Mouse (Mus musculus) ovary, postnatal 36 days (tissue): ENCODE measurements around the gene Rpl10.

ENCODE experiments used
- DNase-seq: peaks from one replicate; pipeline ENCODE4 v3.0.0; 2022; ENCODE audit warnings: low spot score, mixed read lengths

Rpl10 gene

DNA sequence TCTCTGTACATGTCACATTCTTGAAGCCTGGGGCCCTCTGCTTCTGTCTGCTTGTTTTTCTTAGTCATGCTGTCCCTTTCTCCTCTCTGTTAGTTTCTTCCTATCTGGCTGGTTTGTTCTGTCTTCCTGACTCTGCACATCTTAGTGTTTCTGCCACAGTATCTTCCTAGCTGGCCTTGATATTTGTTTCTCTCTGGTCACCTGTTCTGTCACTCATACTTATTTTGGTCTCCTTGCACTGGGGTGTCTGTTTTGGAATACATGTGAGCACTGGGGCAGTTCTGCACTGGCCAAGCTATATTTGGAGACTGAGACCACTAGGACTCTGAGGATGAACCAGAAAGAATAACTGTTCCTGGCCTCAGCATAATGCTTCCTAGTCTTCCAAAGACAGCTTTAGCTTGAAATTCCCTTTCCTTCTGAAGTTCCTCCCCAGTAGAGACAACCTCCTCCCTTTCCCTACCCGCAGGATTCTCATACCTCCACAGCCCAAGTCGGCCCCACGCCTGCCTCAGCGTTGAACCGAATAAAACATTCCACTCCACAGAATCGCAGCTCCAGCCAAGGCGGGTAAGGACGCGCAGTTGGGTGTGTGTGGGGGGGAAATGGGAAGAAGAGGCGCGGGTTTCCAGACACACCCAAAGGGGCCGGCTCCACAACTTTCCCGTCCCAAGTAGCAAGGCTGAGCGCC is 10.6 kb downstream of the Rpl10 start:
- DNase-seq: no peak

DNA sequence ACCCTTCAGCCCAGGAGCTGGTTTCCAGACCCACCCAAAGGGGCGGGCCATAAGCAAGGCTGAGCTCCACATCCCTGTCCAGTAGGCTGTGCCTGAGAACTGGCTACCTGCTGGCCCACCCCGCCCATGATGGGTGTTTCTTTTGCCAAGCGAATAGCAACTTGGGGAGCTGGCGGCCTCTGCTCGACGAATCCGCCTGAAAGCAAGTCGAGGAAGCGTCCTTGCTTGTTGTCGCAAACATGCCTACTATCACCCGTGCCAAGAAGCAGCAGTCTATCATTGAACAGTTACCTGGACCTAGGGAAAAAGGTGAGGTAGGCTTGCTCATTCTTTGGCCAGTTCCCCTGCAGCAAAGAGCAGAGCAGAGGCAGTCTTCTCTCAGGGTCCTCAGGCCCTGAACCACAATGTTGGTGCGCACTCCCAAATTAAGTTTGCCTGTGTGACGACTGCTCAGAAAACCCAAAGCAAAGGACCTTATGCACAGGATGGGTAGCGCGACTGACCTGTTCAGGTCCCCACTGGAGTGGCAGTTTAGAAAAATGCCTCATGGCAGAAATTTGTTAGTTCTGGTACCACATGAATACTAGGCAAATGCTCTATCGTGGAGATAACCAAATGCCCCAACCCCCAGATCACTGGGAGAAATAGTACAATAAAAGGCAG is 11.3 kb downstream of the Rpl10 start, which contains the start of the genes Taz and Dnase1l1:
TSS of gene Taz (plus strand) at position 181 of the 663 bp plus-strand sequence.
TSS of gene Dnase1l1 (minus strand) at position 606 of the 663 bp plus-strand sequence.
- DNase-seq: peak; percentile 79

- peak; percentile 80 for DNase-seq
Measured at GRCm38 (mm10) chrX:74282395-74283091, 11.9 kb downstream of the Rpl10 start.

GRCm38 (mm10) chrX:74283092-74283437 is 12.5 kb downstream of the Rpl10 start:
- no peak for DNase-seq

- no peak for DNase-seq
Measured at GRCm38 (mm10) chrX:74293431-74293830, 22.8 kb downstream of the Rpl10 start.

GRCm38 (mm10) chrX:74296538-74297448 is 26.2 kb downstream of the Rpl10 start, which contains the start of gene Atp6ap1:
Gene Atp6ap1, plus strand, starts transcription at chrX:74297097.
- peak; percentile 90 for DNase-seq

DNA sequence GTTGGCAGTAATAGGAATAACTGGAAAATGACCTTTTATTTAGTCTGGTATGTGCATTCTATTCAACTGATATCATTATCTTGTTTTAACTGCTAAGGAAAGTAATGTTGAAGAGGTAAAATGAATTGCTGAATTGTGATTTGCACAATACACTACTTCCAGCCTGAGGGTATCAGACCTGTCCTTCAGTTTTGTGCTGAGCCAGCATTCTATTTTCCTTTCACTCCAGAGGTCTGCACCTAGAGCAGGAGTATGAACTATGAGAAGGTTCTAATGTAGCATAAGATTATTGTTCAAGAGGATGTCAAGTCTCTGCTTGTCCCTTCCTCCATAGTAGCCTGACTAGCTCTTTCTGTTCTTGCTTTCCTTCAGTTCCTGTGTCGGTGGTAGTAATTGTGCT is 27.7 kb downstream of the Rpl10 start:
- no peak for DNase-seq

GRCm38 (mm10) chrX:74299721-74300120 is 29.1 kb downstream of the Rpl10 start:
- no peak for DNase-seq

DNA sequence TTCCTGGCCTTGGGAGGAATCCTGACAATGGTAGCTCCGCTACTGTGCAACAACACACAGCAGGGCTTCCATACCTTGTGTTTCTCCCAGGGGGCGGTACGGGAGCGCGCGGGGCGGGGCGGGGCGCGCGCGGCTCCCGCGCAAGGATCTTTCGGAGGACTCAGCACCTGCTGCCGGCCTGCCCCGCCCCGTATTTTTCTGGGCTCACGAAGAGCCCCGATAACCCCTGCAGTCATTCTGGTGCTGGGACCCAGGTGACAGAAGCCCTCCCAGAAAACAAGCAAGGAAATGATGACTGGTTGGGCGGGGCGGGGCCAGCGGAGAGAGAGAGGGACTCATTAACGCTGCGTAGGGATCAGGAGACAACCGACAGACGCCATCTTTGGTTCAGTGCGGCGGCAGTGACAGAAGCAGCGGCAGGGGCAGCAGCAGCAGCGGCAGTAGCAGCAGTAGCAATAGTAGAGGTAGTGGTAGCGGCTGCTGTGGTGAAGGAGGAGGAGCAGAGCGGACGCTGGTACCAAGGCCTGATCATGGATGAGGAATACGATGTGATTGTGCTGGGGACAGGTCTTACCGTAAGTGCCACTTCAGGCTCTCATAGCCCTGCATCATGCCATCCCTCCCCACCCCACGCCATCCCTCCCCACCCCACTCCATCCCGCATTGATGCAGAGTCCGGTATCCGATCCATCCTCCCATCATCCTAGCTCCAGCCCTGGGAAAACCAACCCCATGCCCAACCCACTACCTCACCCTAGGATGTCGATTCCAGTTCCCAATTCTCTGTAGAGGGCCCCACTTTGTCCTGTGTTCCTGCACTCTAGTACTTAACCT is 34.5 kb downstream of the Rpl10 start, which contains the start of gene Gdi1:
TSS of gene Gdi1 (plus strand) at position 132 of the 834 bp plus-strand sequence.
- DNase-seq: peak; percentile 69

- peak; percentile 82 for DNase-seq
Measured at GRCm38 (mm10) chrX:74312540-74313464, 42.2 kb downstream of the Rpl10 start, which contains the start of gene Fam50a. Gene Fam50a, plus strand, starts transcription at chrX:74313033.
